Mouse (Mus musculus) midbrain, embryonic 16.5 days (tissue): ENCODE measurements around the gene Rnf17. TPM values are rescaled to one million over a fixed set of nuclear protein-coding genes. Genes with fewer than 3 reads are reported as not detected.
A peak's percentile ranks its signal among the peaks of the same experiment; 100 is the strongest.

Experiments
- ATAC-seq: fragments of 200-750 bp; cut with Nextera tagmentation; 2 replicates; pipeline ENCODE4 v1.8.0; 2017; ENCODE audit warnings: moderate TSS enrichment
- H3K27ac ChIP-seq: fragments of 300-500 bp; sonication (generic); 2 replicates; pipeline ENCODE4 v1.5.1; 2014; ENCODE audit warnings: mild to moderate bottlenecking, low read length, mixed read lengths
- H3K27me3 ChIP-seq: fragments of 300-500 bp; sonication (generic); 2 replicates; pipeline ENCODE4 v1.6.1; 2014; ENCODE audit warnings: low read depth, low read length, mixed read lengths; ENCODE audit not compliant: control insufficient read depth, insufficient read depth
- H3K36me3 ChIP-seq: fragments of 300-500 bp; sonication (generic); 2 replicates; pipeline ENCODE4 v1.6.1; 2014; ENCODE audit warnings: mild to moderate bottlenecking, low read length, moderate library complexity, mixed read lengths; ENCODE audit not compliant: control insufficient read depth, insufficient read depth
- H3K4me1 ChIP-seq: fragments of 300-500 bp; sonication (generic); 2 replicates; pipeline ENCODE4 v1.6.1; 2014; ENCODE audit warnings: mild to moderate bottlenecking, low read length, mixed read lengths; ENCODE audit not compliant: control insufficient read depth, insufficient read depth
- H3K4me2 ChIP-seq: fragments of 300-500 bp; sonication (generic); 2 replicates; pipeline ENCODE4 v1.6.1; 2014; ENCODE audit warnings: mild to moderate bottlenecking, low read length, mixed read lengths
- H3K4me3 ChIP-seq: fragments of 300-500 bp; sonication (generic); 2 replicates; pipeline ENCODE4 v1.5.1; 2014; ENCODE audit warnings: low read depth, mild to moderate bottlenecking, low read length, moderate library complexity, mixed read lengths
- H3K9ac ChIP-seq: fragments of 300-500 bp; sonication (generic); 2 replicates; pipeline ENCODE4 v1.6.1; 2014; ENCODE audit warnings: low read depth, low read length, mixed read lengths
- H3K9me3 ChIP-seq: fragments of 300-500 bp; sonication (generic); replicated peaks from 2 replicates; pipeline ENCODE4 v1.6.1; 2014; ENCODE audit warnings: mild to moderate bottlenecking, low read length, mixed read lengths; ENCODE audit not compliant: control insufficient read depth, poor library complexity, severe bottlenecking
- WGBS: fragments of 180-500 bp; shearing (Covaris S2); extraction: QIAGEN DNeasy Blood & Tissue Kit; methylation state at CpG from one replicate; pipeline ENCODE4 v1.1.7; 2014; 5-methylcytosine and 5-hydroxymethylcytosine counted together
- polyA plus RNA-seq: library from polyadenylated mRNA; unstranded; fragments of >200 nt; fragmentation: Nextera tagmentation; extraction: Ambion mirVana; gene quantifications from 2 replicates; pipeline ENCODE4 v1.2.1, GENCODE M21; 2015

Gene Rnf17
- polyA plus RNA-seq, 1 experiment from 2014 or later: 1.3 TPM

DNA sequence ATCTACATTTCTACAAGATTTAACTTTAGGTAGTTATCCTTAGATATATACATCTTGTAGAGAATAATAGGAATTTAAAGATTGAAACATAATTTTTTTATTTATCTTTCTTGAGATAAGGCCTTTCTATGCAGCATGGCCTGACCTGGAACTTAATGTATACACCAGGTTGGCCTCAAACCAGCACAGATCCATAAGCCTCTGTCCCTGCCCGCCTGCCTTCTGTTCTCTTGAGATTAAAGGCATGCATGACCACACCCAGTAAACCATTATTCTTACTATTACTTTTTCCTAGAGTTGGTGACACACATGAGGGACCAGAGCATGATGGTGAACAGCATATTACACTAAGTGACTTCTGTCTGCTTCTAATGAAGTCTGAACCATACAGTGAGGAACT, 60.3 kb downstream of the Rnf17 start:
- H3K4me3 ChIP-seq: no peak overlapping the region
- H3K4me2 ChIP-seq: no peak overlapping the region
- no peaks in the 10 kb centered on the region for H3K36me3 ChIP-seq
- no peaks in the 10 kb centered on the region for H3K4me1 ChIP-seq
- no peak for ATAC-seq
- no peak overlapping the region for H3K27ac ChIP-seq
- 73% methylated on average over 1 of the region's 1 CpGs for WGBS
- no peaks in the 10 kb centered on the region for H3K27me3 ChIP-seq
- H3K9ac ChIP-seq: no peak overlapping the region
- no peaks in the 10 kb centered on the region for H3K9me3 ChIP-seq

DNA sequence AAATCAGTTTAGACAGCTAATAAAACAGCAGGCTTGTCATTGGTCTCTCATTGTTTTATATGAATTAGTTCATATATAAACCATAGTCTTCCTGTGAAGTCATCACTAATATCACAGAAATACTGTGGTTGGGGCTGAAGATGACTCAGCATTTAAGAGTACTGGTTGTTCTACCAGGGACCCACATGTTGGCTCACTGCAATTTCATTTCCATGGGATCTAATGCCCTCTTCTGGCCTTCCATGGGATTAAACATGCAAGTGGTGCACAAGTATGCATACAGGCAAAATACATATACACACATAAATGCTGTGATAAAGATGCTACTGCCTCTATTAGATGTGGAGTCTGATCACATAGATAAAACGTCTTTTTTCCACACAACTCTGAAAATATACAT, 65.8 kb downstream of the Rnf17 start:
- Histone ChIP-seq H3K4me1 (no peaks in the 10 kb centered on the region), H3K4me3 (no peak overlapping the region), H3K9ac (no peak overlapping the region), H3K27me3 (no peaks in the 10 kb centered on the region), H3K9me3 (no peaks in the 10 kb centered on the region), H3K36me3 (no peaks in the 10 kb centered on the region), H3K27ac (no peak overlapping the region), H3K4me2 (no peak overlapping the region)
- no peak for ATAC-seq
- 50% methylated on average over 1 of the region's 1 CpGs for whole genome bisulfite sequencing

DNA sequence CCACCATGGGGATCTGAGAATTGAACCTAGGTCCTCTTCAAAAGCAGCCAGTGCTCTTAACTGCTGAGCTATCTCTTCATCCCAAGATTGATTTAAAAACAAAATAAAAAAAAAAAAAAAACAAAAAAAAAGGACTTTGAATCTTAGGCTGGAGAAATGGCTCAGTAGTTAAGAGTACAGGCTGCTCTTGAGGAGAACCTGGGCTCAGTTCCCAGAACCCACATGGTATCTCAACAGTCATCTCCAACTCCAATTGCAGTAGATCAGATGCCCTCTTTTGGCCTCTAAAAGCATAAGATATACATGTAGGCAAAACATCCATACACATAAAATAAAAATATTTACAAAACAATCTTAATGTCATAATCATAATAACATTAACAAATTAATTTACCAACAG, 87.4 kb downstream of the Rnf17 start:
- H3K27me3 ChIP-seq: no peaks in the 10 kb centered on the region
- H3K4me2 ChIP-seq: no peak overlapping the region
- no peak overlapping the region for H3K4me3 ChIP-seq
- no peaks in the 10 kb centered on the region for H3K4me1 ChIP-seq
- no peak for ATAC-seq
- H3K9me3 ChIP-seq: no peaks in the 10 kb centered on the region
- no peak overlapping the region for H3K9ac ChIP-seq
- H3K36me3 ChIP-seq: no peaks in the 10 kb centered on the region
- no peak overlapping the region for H3K27ac ChIP-seq

DNA sequence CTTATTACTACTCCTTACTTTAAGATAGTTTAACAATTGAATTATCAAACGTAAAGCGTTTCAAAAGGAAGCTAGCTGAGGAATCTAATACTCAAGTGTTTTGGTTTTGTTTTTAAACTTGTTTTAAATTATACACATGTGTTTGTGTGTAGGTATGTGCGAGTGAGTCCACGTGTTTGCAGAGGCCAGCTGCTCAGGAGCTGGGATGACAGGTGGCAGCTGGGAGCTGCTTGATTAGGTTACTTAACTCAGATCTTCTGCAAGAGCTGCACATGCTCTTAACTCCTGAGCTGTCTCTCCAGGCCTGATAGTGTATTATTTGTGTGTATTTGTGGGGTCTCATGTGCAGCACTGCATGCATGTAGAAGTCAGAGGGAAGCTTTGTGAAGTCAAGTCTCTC, 100.0 kb downstream of the Rnf17 start:
- no peak for ATAC-seq
- H3K4me1 ChIP-seq: no peaks in the 10 kb centered on the region
- H3K27me3 ChIP-seq: no peaks in the 10 kb centered on the region
- H3K4me2 ChIP-seq: no peak overlapping the region
- no peak overlapping the region for H3K27ac ChIP-seq
- no peak overlapping the region for H3K4me3 ChIP-seq
- 77% methylated on average over 4 of the region's 4 CpGs for whole genome bisulfite sequencing
- H3K9ac ChIP-seq: no peak overlapping the region
- H3K36me3 ChIP-seq: no peaks in the 10 kb centered on the region
- no peaks in the 10 kb centered on the region for H3K9me3 ChIP-seq

DNA sequence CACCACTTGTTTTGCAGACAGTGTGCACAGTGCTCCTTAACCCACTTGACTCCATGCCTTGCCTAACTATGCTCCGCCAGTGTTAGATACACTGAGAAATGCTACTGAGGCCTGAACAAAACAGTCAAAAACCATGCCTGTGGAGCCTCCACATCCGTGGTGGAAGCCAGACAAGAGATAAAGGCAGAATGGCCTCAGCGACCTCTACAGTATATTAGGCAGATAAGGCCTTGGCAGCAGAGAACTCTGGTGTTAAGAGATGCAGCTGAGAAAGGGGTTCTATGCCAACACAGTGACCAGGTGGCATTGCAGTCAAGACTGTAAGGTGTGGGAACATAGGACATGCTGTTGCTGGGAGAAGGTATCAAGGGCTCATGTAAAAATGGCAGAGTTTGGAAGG, 104.4 kb downstream of the Rnf17 start:
- no peak overlapping the region for H3K27ac ChIP-seq
- no peaks in the 10 kb centered on the region for H3K27me3 ChIP-seq
- ATAC-seq: no peak
- H3K36me3 ChIP-seq: no peaks in the 10 kb centered on the region
- H3K9ac ChIP-seq: no peak overlapping the region
- H3K4me1 ChIP-seq: no peaks in the 10 kb centered on the region
- no peaks in the 10 kb centered on the region for H3K9me3 ChIP-seq
- WGBS: 78% methylated on average over 3 of the region's 3 CpGs
- H3K4me2 ChIP-seq: no peak overlapping the region
- H3K4me3 ChIP-seq: no peak overlapping the region

DNA sequence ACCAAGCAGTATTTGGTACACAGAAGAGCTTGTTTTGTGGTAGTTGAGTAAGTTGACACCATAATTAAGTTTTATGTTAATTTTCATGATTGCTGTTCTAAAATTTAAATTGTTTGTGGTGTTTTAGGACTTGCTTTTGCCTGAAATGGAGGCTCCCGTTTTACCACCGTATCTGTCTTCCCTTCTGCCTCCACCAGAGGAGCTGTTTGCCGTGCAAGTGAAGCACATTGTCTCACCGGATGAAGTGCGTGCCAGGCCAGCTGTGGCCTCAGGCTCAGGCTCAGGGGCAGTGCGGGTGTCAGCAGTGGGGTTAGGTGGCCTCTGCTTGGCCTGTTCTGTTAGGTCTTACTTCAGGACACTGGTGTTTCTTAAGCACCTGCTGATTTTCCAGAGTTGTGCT, 109.7 kb downstream of the Rnf17 start:
- Histone ChIP-seq H3K4me3 (no peak overlapping the region), H3K4me2 (no peak overlapping the region), H3K4me1 (no peaks in the 10 kb centered on the region), H3K36me3 (no peaks in the 10 kb centered on the region), H3K27ac (no peak overlapping the region), H3K9me3 (no peaks in the 10 kb centered on the region), H3K27me3 (no peaks in the 10 kb centered on the region), H3K9ac (no peak overlapping the region)
- ATAC-seq: peak; percentile 32; the same call in 1 of the 2 replicates
- WGBS: 38% methylated on average over 6 of the region's 6 CpGs

DNA sequence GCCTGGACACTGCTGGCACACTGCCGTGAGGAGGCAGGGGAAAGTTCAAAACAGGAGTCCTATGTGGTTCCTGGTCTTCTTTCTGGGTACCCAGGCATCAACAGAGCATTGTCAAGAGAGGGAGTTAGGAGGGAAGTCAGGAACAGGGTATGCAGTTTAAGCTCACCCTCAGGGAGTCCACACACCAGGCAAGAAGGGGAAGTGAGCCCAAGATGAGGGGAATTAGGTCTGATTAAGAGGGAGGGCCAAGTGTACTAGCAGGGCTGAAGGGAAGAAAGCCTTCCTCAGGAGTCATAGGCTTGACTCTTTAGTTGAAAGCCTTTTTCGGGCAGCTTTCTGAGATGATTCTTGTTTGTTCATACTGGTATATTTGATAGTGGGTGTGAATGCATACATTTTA, 112.4 kb downstream of the Rnf17 start:
- Histone ChIP-seq H3K4me1 (no peaks in the 10 kb centered on the region), H3K4me2 (no peak overlapping the region), H3K27me3 (no peaks in the 10 kb centered on the region), H3K4me3 (no peak overlapping the region), H3K9ac (no peak overlapping the region), H3K27ac (no peak overlapping the region), H3K36me3 (no peaks in the 10 kb centered on the region), H3K9me3 (no peaks in the 10 kb centered on the region)
- no peak for ATAC-seq
- 86% methylated on average over 2 of the region's 2 CpGs for WGBS

DNA sequence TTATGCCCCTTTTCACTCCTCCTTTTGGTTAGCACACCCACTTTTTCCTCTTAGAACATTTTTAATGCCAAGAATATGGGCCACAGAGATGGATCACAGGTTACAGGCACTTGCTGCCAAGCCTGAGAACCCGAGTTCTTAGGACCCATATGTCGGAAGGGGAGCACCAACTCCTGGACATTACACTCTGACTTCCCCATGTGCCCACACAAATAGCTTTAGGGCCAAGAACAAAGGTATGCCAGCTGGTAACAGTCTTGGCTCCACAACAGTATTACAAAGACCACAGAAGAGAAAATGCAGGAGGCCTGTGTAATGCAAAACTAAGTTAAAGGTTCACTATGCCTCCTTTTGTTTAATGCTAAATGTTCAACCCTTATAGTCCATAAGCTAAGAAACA, 128.4 kb downstream of the Rnf17 start:
- Histone ChIP-seq H3K4me1 (no peaks in the 10 kb centered on the region), H3K27me3 (no peaks in the 10 kb centered on the region), H3K4me3 (no peak overlapping the region), H3K9ac (no peak overlapping the region), H3K9me3 (no peaks in the 10 kb centered on the region), H3K4me2 (no peak overlapping the region), H3K36me3 (0 out of 2 replicates have a peak, but pooled peaks cover 4% of the 10 kb centered on the region), H3K27ac (no peak overlapping the region)
- ATAC-seq: no peak
- 91% methylated on average over 2 of the region's 2 CpGs for WGBS

DNA sequence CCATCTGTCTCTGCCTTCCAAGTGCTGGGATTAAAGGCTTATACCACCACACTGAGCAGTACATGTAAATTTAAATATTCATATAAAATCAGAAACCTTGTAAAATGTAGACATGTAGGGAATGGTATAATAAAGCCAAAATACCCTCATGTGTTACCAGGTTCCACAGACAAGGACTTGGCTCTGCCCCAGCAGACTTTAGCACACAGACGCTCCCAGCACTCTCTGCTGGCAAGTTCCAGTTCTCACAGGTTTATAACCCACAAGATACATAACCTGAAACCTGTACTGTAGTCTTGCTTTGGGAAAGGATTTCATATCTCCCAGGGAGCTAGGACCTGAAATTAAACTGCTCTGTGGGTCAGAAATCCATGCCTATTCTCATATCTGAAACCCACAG, 142.6 kb downstream of the Rnf17 start:
- 90% methylated on average over 1 of the region's 1 CpGs for WGBS

DNA sequence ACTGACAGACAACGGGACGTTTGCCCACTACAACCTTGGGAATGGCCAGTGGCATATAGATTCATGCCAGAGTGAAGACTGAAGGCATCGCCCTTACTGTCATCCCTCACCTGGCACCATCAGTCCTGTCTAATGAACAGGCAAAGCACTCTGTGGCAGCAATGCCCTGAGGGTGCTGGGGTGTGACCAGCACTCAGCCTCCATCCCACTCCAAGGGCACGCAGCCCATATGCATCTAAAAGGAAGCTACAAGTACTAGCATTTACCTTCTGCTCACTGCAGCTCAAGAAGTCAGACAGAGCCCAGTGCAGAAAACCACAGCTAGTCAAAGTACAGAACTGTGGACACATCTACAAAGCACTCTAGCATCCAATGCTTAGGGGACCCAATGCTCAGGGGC, 143.1 kb downstream of the Rnf17 start:
- Histone ChIP-seq H3K27me3 (no peaks in the 10 kb centered on the region), H3K36me3 (no peaks in the 10 kb centered on the region), H3K4me3 (no peak overlapping the region), H3K9me3 (no peaks in the 10 kb centered on the region), H3K9ac (no peak overlapping the region), H3K4me2 (no peak overlapping the region), H3K4me1 (no peaks in the 10 kb centered on the region), H3K27ac (no peak overlapping the region)
- no peak for ATAC-seq
- WGBS: 95% methylated on average over 4 of the region's 4 CpGs

More for the DNA sequence above, 142.6 kb downstream of the Rnf17 start:
- H3K27me3 ChIP-seq: no peaks in the 10 kb centered on the region
- no peak overlapping the region for H3K27ac ChIP-seq
- no peak overlapping the region for H3K4me2 ChIP-seq
- H3K36me3 ChIP-seq: no peaks in the 10 kb centered on the region
- H3K9ac ChIP-seq: no peak overlapping the region
- no peaks in the 10 kb centered on the region for H3K9me3 ChIP-seq
- H3K4me3 ChIP-seq: no peak overlapping the region
- ATAC-seq: no peak
- H3K4me1 ChIP-seq: no peaks in the 10 kb centered on the region
